In the genomic region with DNA sequence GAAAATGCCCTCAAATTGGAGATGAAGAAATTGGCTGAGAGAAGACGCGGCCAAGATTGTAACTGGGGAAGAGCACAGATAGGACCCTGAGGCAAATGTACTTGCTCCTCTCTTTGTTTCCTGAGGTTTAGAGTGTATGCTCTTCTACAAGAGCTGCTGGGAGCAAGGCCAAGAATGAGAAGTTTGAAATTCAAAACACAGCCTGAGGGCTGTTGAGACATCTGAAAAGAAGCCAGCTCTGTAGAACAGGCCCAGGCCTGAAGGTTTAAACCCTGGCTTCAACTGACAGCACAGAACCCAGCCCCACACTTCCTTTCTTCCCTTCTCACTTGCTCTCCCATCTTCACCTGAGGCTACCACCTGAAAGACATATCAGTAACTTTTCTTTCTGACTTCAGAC, we compare ENCODE assay signal across 9 mouse cellular contexts. TPM values are rescaled to one million over a fixed set of nuclear protein-coding genes. Genes with fewer than 3 reads are reported as not detected.
DNase-seq lines count a peak whose midpoint lies in the region; TF ChIP-seq lines count a peak whose summit lies in the region.
"Had no signal": no experiment of that assay in that cellular context is flagged by ENCODE, and none has a peak within 500 bp of the region (broad histone marks: within the 10 kb centered on the region; RNA-seq: fewer than 3 reads in every experiment).

No protein-coding gene starts in this region.

- no peak overlapping the region for H3K4me3 ChIP-seq in layer of hippocampus, adult 2 months
- H3K4me3 ChIP-seq in bone marrow macrophage, adult 2 months (ENCODE audit: insufficient read depth, low read length) = 0 out of 2 replicates have a peak overlapping the region, but pooled peaks have one; percentile 12

- no peak for TF ChIP-seq CTCF in layer of hippocampus, adult 2 months (conservative IDR thresholded peaks at IDR 0.05)
- no peak for TF ChIP-seq CTCF in bone marrow macrophage, adult 2 months (IDR thresholded peaks at IDR 0.05; ENCODE audit: low read depth, low read length)

- H3K4me1 ChIP-seq in bone marrow macrophage, adult 2 months (ENCODE audit: control insufficient read depth, insufficient read depth, low read length) = peaks cover 19% of the 10 kb centered on the region

- peak in 1 of 2 experiments; percentile 21 for DNase-seq in layer of hippocampus, adult 2 months (ENCODE audit: low spot score in 2 of 2)
- DNase-seq in layer of hippocampus, adult 9-11 months = no peak
- DNase-seq in gonadal fat pad, adult 2 months (ENCODE audit: low read depth) = peak; percentile 100
- peak; percentile 60 for DNase-seq in lung, postnatal 25 days (ENCODE audit: low spot score)
- DNase-seq in B cell, adult 2 months = no peak
- DNase-seq in layer of hippocampus, adult 8-10 months (ENCODE audit: low spot score in 2 of 2) = no peak

- no peak for TF ChIP-seq POLR2A in bone marrow macrophage, adult 2 months (IDR thresholded peaks at IDR 0.05; ENCODE audit: borderline replicate concordance, low read depth, low read length)

- H3K27ac ChIP-seq in layer of hippocampus, adult 2 months = peak overlapping the region; percentile 92; the same call in 1 of the 2 replicates
- no peak overlapping the region for H3K27ac ChIP-seq in bone marrow macrophage, adult 2 months (ENCODE audit: insufficient read depth, low read depth, low read length)

RNA-seq across cellular contexts. Expression of a gene that starts 13.1 kb away (rescaled TPM):
- 100 to 1,000 TPM; 149 to 151 TPM for total RNA-seq in layer of hippocampus, adult 2 months (2021)
- polyA plus RNA-seq in bone marrow macrophage, adult 2 months (2012; ENCODE audit: insufficient read depth, insufficient read length, missing spikeins) = 160 and 172 TPM in 2 replicates
- 393 and 456 TPM in 2 replicates for polyA plus RNA-seq in gonadal fat pad, adult 2 months (2012; rRNA removed)
- 100 to 1,000 TPM; 157 to 169 (median 162) TPM for total RNA-seq in layer of hippocampus, adult 8-10 months (2022)

RNA-seq across cellular contexts. Expression of a gene that starts 25.6 kb away (rescaled TPM):
- 10 to 100 TPM; 47.4 to 55.0 TPM for total RNA-seq in layer of hippocampus, adult 2 months (2021)
- polyA plus RNA-seq in bone marrow macrophage, adult 2 months (2012; ENCODE audit: insufficient read depth, insufficient read length, missing spikeins) = 22.2 and 25.8 TPM in 2 replicates
- polyA plus RNA-seq in gonadal fat pad, adult 2 months (2012; rRNA removed) = 30.1 and 32.2 TPM in 2 replicates
- total RNA-seq in layer of hippocampus, adult 8-10 months (2022) = 10 to 100 TPM; 44.0 to 45.3 (median 44.3) TPM

RNA-seq across cellular contexts. Expression of a gene that starts 30.5 kb away (rescaled TPM):
- 1 to 10 TPM; 1.5 to 3.4 TPM for total RNA-seq in layer of hippocampus, adult 2 months (2021)
- polyA plus RNA-seq in bone marrow macrophage, adult 2 months (2012; ENCODE audit: insufficient read depth, insufficient read length, missing spikeins) = not detected in 2 replicates
- polyA plus RNA-seq in gonadal fat pad, adult 2 months (2012; rRNA removed) = 2.3 and 2.5 TPM in 2 replicates
- total RNA-seq in layer of hippocampus, adult 8-10 months (2022) = 1 to 10 TPM in 3 of 4 experiments, not detected in 1; 2.0 to 3.3 (median 2.4) TPM
- total RNA-seq: left cerebral cortex, postnatal 14 days had no signal

RNA-seq across cellular contexts. Expression of a gene that starts 31.2 kb away (rescaled TPM):
- 10 to 100 TPM; 69.5 to 78.4 TPM for total RNA-seq in layer of hippocampus, adult 2 months (2021)
- polyA plus RNA-seq in bone marrow macrophage, adult 2 months (2012; ENCODE audit: insufficient read depth, insufficient read length, missing spikeins) = 84.2 and 100 TPM in 2 replicates
- 95.3 and 118 TPM in 2 replicates for polyA plus RNA-seq in gonadal fat pad, adult 2 months (2012; rRNA removed)
- total RNA-seq in layer of hippocampus, adult 8-10 months (2022) = 10 to 100 TPM; 65.3 to 91.2 (median 76.1) TPM

RNA-seq across cellular contexts. Expression of a gene that starts 46.5 kb away (rescaled TPM):
- 100 to 1,000 TPM; 179 to 190 TPM for total RNA-seq in layer of hippocampus, adult 2 months (2021)
- polyA plus RNA-seq in bone marrow macrophage, adult 2 months (2012; ENCODE audit: insufficient read depth, insufficient read length, missing spikeins) = not detected in 2 replicates
- polyA plus RNA-seq in gonadal fat pad, adult 2 months (2012; rRNA removed) = 0.12 and 0.25 TPM in 2 replicates
- total RNA-seq in layer of hippocampus, adult 8-10 months (2022) = 100 to 1,000 TPM; 160 to 164 (median 161) TPM
- total RNA-seq: neutrophil, adult 5-6 weeks had no signal

Comparison
In these comparisons a context has a peak if more than half of its experiments do, and no peak if none do; other contexts are left out.
1. DNase-seq: peak in gonadal fat pad, adult 2 months (single experiment) and lung, postnatal 25 days (single experiment); none in layer of hippocampus, adult 9-11 months (single experiment), B cell, adult 2 months (0 of 2) and layer of hippocampus, adult 8-10 months (0 of 2).